Mouse (Mus musculus): ENCODE measurements at regions not wholly inside any gene's neighbourhood (a gene's known extent, or its start where the extent isn't known, plus 50 kb on each side); places are given as distances from the start of the nearest gene placed in this dataset.

DNA sequence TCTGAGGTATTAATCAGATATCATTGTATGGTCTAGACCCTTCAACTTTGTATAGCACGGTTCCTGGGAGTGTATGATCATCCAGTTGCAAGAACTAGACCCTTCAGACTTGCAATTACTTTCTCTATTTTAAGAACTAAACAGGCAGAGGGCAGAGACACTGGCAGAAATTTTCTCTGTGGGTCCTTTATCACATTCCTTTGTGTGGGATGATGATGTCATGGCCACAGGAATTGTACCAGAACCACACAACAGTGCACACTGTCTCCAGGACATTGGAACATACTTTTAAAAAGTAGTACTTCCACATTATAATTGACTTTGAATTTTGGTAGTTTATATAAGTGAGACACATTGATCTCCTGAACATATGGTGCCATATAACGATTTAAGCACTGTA lies 674.2 kb downstream of the Rfpl4b start:
- DNase-seq = no peak

DNA sequence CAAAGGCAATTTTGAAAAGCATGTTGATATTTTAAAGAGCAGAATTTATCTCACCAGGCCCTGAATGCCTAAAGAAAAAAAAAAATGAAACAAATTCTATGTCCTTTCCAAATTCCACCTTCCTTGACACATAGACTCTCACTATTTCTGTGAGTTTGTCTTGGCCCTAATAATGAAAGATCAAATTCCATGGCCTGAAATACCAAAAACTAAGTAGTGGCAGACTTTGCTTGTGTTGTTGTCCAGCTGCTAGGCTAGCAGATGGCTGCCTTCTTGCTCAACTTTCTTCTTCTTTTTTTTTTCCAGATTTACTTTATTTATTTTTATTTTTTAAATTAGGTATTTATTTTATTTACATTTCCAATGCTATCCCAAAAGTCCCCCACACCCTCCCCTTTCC lies 682.4 kb downstream of the Rfpl4b start:
- DNase-seq = peak; percentile 2

DNA sequence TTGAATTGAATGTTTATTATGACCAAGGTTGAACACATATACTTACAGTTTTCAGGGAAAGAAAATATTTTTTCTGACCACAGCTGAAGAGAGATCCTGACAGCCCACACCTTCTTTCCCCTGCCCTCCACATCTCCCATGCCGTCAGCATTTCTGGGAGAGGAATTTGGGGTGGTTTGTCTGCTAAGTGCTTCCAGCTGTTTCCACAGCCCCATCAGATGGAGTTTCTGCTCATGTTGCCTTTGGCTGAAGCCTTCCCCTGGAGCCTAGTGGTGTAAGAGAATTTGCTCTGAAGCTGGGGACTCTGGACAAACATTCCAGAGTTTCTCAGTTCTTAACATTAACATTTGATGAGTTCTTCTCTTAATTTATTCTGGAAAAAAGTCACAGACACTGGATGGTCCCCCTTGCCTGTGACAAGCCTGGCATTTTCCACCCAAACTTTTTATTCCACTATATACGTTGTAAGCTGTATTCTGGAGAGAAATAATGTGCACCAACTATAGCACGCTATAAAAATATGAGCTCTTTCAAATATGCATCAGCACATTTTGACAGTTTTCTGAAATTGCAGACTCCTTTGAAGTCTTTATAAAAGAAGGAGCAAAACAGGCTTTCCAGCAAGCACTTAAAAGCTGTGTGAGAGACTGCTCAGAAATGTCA lies 699.5 kb downstream of the Rfpl4b start:
- peak; percentile 45 for DNase-seq

DNA sequence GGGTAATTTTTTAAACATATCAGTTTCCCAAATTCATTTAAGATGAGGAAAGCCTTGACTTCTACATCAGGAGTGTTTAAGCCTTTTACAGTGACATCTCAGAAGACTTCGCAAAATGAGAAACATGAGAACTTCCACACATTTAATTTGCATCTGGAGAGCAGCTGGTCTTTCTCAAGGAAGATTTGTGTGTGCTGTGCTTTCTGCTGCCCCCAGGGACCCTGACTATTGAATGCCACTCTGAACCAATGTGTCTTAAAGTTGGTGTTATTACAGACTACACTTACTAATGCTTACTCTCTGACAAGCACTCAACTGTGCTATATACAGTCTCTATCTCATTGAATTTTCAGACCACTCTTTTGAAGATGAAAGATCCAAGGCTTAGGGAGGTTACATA lies 703.0 kb downstream of the Rfpl4b start:
- DNase-seq = no peak

DNA sequence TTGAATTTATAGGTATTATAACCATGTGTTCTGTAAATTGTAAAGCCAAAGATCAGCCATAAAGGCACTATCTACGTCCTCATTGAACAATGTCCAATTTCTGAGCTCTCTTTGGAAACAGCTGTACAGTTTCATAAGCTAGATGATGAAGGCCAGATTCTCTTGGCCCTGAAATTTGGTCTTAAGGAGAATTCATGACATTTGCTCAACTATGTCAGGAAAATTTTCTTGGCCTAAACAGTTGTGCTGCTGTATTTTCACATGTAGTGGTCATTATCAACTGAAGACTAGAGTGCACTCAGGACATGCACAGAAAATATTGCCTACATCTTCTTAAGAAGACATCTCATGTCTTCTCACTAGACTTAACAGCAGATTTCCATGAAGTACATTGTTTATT lies 705.1 kb downstream of the Rfpl4b start:
- DNase-seq = no peak

DNA sequence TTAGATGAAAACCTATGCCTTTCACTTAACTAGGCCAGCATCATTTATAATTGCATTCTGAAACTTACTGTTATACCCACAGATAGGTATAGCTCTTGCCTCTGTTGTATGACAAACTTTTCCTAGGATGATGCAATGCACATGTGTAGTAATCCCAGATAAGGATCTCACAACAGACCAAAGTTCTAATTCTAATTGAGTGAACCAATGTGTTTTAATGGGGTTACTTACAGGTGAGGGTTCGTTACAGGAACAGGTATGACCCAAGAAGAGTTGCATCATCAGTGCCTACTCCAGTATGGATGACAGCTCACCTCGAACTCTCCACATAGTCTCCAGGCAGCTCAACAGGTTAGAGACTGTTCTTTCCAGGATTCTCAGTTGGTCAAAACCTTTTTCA lies 707.4 kb downstream of the Rfpl4b start:
- DNase-seq = no peak

DNA sequence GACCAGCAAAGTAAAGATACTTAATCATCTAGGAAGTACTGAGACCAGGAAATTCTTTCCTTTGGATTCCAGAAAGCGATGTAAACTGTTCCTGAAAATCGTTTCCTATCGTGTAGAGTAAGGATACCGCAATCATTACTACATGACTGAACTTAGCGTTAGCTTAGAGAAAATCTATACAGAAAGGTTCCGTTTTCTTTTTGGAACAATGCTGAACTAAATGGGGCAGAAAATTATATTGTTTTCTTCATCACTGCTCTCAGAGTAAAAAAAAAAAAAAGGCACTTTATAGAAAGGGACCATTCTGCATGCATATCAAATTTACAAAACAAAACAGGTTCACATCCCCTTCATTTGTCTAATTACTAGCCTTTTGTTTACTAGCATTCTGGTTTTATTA lies 713.0 kb downstream of the Rfpl4b start:
- DNase-seq = no peak

DNA sequence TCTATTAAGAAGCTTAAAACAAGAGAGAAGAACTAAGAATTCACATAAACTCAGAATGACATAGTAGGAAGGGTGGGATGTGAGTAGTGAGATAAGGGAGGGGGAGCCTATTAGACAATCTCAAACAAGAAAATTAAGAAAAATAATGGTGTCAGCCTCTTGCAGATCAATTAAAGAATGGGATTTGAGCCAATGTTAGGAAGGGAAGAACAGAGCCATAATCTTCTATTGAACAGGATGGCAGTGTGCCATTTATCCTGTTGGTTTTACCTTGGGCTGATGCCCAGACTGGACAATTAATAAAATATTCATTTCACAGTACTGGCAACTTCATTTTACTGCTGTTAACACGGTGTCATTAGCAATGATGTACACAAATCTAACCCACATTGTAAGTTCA lies 718.0 kb downstream of the Rfpl4b start:
- DNase-seq = no peak

DNA sequence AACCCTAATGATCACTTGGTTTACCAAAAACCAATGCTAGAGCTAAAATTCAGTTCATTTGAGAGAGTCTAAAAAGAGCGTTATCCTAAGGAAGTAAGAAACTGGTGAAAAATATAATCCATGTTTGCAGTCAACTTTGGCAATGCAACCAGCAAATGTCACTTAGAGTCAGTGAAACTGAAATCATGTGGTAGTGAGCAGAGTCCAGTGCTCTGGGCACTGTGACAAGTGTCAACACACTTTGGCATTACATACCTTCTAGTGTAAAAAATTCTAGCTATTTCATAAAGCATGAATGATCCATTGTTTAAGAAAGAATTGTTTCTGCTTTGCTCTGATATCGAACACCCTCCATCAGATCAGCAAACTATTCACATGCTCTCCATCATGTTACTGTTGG lies 743.1 kb downstream of the Rfpl4b start:
- no peak for DNase-seq

DNA sequence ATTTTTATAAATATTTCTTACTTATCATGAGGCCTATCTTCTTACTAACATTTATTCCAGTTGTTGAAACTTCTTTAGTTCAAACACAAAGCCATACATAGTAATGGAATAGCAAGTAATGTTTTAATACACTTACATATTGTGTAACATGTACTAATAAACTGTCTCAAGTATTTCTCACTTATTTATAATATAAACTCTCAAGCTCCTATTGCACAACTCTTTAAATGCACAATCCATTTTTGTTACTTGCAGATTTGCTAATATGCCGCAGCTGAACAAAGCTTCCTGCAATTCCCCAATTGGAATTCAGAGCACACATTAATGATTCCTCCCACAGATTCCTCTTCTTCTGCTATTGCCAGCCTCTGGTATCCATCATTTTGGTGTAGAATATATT lies 749.2 kb downstream of the Rfpl4b start:
- DNase-seq = no peak

DNA sequence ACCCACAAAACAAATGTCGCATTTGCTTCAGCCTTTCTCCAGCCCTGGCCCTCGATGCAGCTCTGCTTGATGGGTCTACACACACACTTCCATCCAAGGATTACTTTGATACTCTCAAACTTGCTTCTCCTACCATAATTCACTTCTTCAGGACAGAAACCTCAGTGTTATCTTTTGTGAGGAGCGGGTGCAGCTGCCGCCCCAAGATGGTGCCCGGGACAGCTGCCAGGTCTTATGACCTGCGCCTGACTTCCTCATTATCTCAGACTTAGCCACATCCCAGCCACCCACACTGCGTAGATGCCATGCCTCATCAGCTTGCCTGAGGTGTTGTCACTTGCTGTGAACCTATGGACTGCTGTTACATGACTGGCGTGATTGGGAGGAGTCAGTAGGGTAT lies 762.5 kb downstream of the Rfpl4b start:
- no peak for DNase-seq

DNA sequence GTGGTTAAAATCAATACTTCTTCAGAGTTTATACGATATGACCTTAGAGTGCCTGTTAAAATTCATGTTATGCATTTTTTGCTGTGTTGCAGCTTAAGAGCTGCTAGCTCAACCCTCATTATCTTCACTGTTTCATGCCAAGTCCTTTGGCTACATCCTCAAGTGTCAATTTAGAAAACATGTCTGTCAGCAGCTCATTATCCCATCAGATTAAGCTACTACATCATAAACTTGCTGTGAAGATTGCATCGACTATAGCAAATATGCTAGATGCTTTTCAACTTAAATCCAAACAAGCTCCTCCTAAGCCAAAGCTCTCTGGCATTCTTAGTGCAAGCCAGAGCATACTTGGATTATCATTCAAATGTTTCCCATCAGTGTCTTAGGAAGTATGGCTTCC lies 811.1 kb downstream of the Rfpl4b start:
- no peak for DNase-seq

DNA sequence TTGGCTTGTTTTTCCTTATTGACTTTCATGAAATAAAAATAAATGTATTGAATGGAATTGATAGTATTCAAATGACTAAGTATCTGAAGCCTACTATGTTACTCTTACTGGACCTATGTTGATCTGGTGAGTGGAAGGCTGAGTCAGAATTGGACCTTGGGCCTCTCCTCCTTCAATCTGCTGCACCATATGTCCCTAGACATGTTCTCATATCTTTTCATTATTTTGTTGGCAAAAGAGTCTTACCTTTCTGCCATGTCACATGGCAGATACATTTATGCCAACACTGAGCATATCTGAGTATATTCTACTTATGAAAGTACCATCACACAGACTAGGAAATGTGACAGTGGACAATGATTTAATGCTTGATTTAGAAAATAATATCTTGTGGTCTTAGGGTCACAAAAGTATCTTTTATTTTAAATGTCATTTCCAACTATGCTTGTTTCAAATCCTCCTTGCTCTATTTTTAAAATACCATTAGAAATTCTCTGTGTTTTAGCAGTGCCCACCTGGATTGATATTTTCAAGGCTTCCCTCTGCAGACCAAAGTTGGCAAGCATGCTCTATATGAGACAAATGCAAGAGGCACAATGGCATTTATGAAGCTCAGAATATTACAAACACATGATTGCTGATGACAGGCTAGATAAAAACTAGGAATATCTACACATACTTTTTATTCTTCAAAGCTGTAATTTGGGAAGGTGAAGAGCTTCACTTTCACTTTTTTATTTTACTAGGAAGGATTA lies 825.7 kb downstream of the Rfpl4b start:
- DNase-seq = no peak

DNA sequence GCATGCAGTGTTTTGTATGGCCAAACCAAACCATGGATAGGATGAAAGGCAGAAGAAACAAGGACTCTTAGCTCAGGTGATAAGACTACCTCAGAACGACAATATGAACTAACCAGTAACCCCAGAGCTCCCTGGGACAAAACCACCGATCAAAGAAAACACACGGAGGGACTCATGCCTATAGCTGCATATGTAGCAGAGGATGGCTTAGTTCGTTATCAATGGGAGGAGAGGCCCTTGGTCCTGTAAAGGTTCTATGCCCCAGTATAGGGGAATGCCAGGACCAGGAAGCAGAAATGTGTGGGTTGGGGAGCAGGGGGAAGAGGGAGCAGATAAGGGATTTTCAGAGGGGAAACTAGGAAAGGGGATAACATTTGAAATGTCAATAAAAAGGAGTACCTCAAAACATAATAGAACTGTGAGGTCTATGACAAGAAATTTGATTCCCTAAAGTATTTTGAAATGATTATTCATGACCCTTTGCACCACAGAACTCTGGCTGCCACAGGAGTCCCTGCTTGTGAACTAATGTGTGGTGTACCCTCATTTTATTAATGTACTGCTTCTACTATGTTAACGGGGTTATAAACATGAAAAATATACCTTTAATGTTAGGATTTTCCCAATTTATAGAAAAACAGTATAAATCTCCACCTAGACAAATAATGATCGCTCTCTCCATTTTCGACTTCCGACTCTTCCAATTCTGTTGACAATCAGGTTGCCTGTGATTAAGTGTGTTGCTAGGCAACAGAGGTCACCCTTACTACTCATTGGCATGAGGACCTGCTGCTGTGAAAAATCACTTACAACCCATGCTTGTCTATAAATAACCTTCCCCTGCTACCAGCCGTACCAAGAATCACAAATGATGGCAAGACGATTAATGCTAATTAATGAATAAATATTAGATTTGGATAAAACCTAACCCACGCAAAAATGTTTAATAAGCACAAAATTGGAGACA lies 833.0 kb downstream of the Rfpl4b start:
- DNase-seq = no peak

DNA sequence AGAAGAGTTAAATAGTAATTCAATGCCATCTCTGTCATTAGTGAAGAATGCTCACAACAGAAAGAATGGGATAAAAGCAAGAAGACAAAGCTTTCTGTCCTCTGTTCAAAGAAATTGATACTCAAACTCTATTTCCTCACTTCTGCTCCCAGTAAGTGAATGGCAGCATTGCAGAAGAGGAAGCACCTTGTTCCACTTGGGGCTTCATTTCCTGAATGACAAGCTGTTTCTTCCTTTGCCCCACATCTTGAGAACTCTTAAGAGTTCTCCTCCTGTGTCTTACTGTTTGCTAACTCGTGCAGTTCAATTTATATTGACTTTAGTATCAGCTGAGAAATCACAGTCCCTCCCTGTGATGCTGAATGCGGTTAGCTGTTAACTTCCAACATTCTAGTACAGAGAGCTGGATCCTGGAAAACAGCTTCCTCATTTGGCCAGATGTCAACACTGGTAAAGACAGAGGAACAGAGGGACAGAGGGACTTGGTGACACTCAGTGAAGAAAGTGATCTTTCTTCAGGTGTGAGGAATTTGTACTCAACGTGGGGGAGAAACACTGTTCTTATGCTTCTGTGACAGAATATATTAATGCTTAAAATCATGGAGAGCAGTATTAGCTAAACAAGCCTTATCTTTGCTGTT lies 840.3 kb upstream of the Marcks start:
- no peak for DNase-seq

DNA sequence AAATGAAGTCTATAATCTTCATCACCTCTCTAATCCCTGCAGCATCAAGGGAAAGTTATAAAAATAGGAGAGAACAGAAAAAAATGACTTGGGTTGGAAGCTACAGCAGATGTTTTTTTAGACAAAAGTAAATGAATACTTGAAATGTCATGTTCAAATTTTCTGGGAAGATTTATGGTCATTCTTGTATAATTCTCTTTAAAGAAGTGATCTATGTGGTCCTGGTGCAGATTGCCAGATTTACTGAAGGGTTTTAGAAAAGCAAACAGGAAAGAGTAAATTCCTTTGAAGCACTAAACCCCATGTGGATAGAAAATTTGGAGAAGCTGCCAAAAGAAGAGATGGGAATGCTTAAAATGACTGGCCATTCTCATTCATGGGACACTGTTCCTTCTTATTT lies 821.3 kb upstream of the Marcks start:
- no peak for DNase-seq

DNA sequence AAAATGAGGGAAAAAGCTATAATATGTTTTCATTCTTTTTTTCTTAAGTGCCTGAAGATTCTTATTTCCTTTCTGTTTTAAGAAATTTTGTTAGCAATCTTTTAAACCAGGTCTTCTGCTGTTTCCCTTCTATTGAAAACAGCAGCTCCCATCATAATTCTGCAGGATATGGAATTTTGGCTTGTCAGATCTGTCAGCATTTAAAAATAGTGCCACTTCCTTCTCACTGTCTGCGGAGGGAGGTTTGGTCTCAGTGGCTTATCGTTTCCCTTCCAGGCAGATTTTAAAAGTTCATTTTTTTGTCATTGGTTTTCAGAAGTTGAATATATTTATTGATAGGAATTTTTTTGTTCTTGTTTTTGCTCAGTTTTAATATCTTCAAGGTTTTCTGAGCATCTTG lies 776.1 kb upstream of the Marcks start:
- no peak for DNase-seq

DNA sequence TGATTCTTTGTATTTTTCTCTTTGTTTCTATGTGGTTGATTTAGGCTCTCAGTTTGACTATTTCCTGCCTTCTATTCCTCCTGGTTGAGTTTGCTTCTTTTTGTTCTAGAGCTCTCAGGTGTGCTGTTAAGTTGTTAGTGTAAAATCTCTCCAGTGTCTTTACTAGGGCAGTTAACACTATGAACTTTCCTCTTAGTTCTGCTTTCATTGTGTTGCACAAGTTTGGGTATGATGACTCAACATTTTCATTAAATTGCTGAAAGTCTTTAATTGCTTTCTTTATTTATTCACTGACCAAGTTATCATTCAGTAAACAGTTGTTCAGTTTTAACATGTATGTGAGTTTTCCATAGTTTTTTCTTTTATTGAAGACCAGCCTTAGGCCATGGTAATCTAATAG lies 772.9 kb upstream of the Marcks start:
- DNase-seq = no peak

DNA sequence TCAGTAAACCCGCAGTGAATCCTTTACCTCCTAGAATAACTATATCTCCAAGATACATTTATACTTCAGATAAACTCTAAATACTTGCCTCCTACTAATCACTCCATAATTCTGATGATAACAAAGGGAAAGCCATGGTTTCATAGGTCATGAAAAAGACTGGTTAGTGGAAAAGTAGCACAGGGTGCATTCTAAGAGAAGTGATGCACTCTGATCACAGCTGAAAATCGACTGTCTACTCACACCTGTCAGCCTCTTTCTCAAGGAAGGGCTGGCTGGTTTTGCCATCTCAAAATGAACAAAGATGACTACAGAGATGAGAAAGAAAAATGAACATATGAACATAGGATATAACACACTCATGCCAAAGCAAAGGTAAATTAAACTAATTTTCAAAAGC lies 769.6 kb upstream of the Marcks start:
- DNase-seq = no peak

DNA sequence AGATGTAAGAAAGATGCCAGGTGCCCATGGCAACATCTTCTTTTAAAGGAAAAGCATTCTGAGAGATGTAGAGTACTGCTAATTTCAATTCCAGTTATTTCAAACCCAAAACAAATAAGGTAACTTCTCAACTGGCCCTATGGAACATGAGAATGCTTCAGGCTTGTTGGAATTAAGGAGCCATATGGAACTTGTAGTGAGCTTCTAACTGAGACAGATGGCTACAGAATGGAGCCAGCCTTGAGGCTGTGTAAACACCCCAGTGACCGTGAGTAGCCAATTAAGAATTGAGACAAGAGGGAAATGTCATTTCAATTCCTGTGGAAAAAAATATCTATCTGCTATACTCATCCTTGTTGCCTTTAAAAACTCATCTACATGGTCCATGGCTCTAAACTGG lies 769.0 kb upstream of the Marcks start:
- no peak for DNase-seq

DNA sequence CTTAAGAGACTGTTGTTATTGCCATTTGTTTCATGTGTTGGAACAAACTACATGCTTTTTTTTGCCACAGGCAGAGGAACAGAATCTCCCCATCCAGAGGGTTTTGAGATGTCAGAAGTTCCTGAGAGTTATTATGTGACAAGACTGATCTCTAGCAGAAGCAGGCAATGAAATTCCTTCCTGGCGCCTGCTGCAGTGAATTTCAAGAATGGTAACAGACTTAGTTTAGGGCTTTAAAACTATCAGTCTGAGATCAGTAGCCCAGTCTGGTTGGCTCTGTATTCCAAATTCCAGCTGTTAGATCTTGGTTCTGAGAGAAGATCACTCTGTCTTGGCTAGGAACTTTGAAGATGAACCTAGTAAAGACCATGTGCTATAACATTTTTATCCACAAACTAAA lies 749.2 kb upstream of the Marcks start:
- DNase-seq = peak; percentile 22

DNA sequence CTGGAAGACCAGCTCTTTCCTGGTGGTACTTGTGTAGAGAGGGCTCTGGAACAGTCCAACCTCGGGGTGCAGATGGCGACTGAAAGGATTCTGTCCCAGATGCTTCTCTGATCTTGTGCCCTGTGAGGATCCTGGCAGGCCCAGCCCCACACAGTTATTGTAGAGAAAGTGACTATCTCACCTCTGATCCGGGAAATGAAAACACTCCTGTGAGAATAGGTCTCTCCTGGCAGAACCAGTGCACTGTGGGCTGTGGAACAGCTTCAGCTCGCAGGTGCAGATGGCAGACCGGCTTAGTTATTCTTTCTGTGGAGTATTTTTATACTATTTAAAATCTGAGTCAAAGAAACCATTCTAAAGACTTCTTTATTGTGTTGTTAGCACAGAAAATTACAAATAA lies 742.1 kb upstream of the Marcks start:
- no peak for DNase-seq

DNA sequence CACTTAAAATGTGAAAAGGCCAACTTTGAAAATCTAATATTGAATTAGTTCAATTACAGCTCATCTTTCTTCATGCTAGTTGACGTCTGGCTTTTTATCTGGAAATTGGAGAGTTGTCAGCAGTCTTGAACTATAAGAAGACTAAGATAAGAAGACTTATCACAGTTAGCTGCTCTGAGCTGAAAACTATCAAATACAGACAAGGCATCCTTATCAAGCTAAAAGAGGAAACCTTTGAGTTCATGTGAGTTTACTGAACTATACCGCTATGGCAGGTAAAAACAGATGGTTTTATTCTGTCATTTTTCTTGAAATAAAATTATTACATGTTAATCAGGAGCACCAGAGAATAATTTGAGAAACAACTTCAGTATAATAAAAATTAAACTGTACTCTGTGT lies 735.2 kb upstream of the Marcks start:
- no peak for DNase-seq
